ENCODE assay signal across 14 mouse cellular contexts in genomic region chr6:84434532-84434931, GRCm38 (mm10).
DNase-seq lines count a peak whose midpoint lies in the region; TF ChIP-seq lines count a peak whose summit lies in the region.
"Had no signal": no experiment of that assay in that cellular context is flagged by ENCODE, and none has a peak within 500 bp of the region (broad histone marks: within the 10 kb centered on the region; RNA-seq: fewer than 3 reads in every experiment).

No protein-coding gene starts in this region.

- 77% methylated on average over 6 of the region's 6 CpGs for WGBS in cerebellum, adult 2 months

- no peak overlapping the region for H3K4me3 ChIP-seq in cerebellum, adult 2 months (replicated peaks; ENCODE audit: insufficient read depth, low read depth, low read length)
- H3K4me3 ChIP-seq: neural tube, embryonic 13.5 days had no signal

- peaks cover 1% of the 10 kb centered on the region; the same call in 1 of the 2 replicates for H3K27me3 ChIP-seq in cerebellum, adult 2 months (ENCODE audit: control insufficient read depth, insufficient read depth, low read length)

- H3K4me1 ChIP-seq in cerebellum, adult 2 months (ENCODE audit: control insufficient read depth, insufficient read depth, low read length): peaks cover under 1% of the 10 kb centered on the region; the same call in 1 of the 2 replicates

- peak; percentile 51 for DNase-seq in testis, postnatal 10 days (ENCODE audit: low spot score)
- no peak for DNase-seq in testis, postnatal 14 days (ENCODE audit: low spot score)
- DNase-seq in adrenal gland, postnatal 25 days: peak; percentile 42
- DNase-seq in gastrocnemius, postnatal 25 days: peak; percentile 79
- no peak for DNase-seq in cerebellum, adult 18-20 months
- DNase-seq in frontal cortex, postnatal 25 days (ENCODE audit: low spot score in 2 of 2): no peak
- no peak for DNase-seq in cerebellum, adult 2 months
- DNase-seq: cerebellum, postnatal 25 days; kidney, adult 18-20 months; kidney, postnatal 4 days; retina, postnatal 1 day; thymus, postnatal 25 days had no signal

- TF ChIP-seq CTCF in cerebellum, adult 2 months (IDR thresholded peaks at IDR 0.05; ENCODE audit: borderline replicate concordance, insufficient read depth, low read depth, low read length): no peak

- no peak overlapping the region for H3K27ac ChIP-seq in cerebellum, adult 2 months (ENCODE audit: insufficient read depth, low read length)
- H3K27ac ChIP-seq: hindbrain, postnatal 0 days; neural tube, embryonic 13.5 days had no signal

- no peak for TF ChIP-seq POLR2A in cerebellum, adult 2 months (IDR thresholded peaks at IDR 0.05; ENCODE audit: borderline replicate concordance, insufficient read depth, low read length)

Comparison
In these comparisons a context has a peak if more than half of its experiments do, and no peak if none do; other contexts are left out.
1. DNase-seq: peak in testis, postnatal 10 days (single experiment), adrenal gland, postnatal 25 days (single experiment) and gastrocnemius, postnatal 25 days (single experiment); none in testis, postnatal 14 days (single experiment), cerebellum, adult 18-20 months (0 of 2), frontal cortex, postnatal 25 days (0 of 2) and cerebellum, adult 2 months (0 of 2).